Mouse (Mus musculus) heart, adult 2 months (tissue): ENCODE data around the gene Rcl1.

Experiments
- CTCF ChIP-seq: fragments of 200-600 bp; IDR thresholded peaks from 2 replicates; pipeline ENCODE4 v1.8.1; 2022; ENCODE audit warnings: antibody characterized with exemption, mild to moderate bottlenecking, moderate library complexity
- EP300 ChIP-seq: fragments of 200-500 bp; IDR thresholded peaks from 2 replicates; pipeline ENCODE4 v1.6.1; 2011; ENCODE audit warnings: low read depth, low read length, control low read depth; ENCODE audit not compliant: insufficient read depth
- POLR2A ChIP-seq: fragments of 200-500 bp; IDR thresholded peaks from 2 replicates; pipeline ENCODE4 v1.6.1; 2011; ENCODE audit warnings: mild to moderate bottlenecking, low read depth, low read length, control low read depth; ENCODE audit not compliant: insufficient read depth

GRCm38 (mm10) chr19:29100261-29100660 lies 914 bp upstream of the Rcl1 start:
- TF ChIP-seq EP300 (no peak), CTCF (no peak), POLR2A (no peak)
